Mouse (Mus musculus): ENCODE measurements at regions not wholly inside any gene's neighbourhood (a gene's known extent, or its start where the extent isn't known, plus 50 kb on each side); places are given as distances from the start of the nearest gene placed in this dataset.
"Not testable (repeated sequence)": the region's sequence is repeated elsewhere in the genome, so short reads cannot be mapped to it uniquely, and the experiment has no call there.

- DNase-seq (ENCODE audit: low read depth, low spot score) (no peak), ATAC-seq (no peak)
- TF ChIP-seq CTCF (IDR thresholded peaks at IDR 0.05): no peak
- ChIA-PET POLR2A (no interaction called here), CTCF (no interaction called here)
- no peaks in the 10 kb centered on the region for H3K27me3 ChIP-seq
- in situ Hi-C loops (cut with MboI; ENCODE audit: low pct_unique_long_range_greater_than_20kb): no loop called here
These were observed 67.7 kb downstream of the Alg10b start for GRCm38 (mm10) chr15:90291848-90292247.

- in situ Hi-C loops (cut with MboI; ENCODE audit: low pct_unique_long_range_greater_than_20kb): no loop called here
- ChIA-PET POLR2A (no interaction called here), CTCF (interaction anchor here (1.0 kb wide), 1 partner anchor 12 kb away, joined by 3 read pairs; no protein-coding TSS in a partner anchor)
- TF ChIP-seq CTCF (IDR thresholded peaks at IDR 0.05): no peak
- ATAC-seq (no peak), DNase-seq (ENCODE audit: low read depth, low spot score) (no peak)
- no peaks in the 10 kb centered on the region for H3K27me3 ChIP-seq
These were observed 70.3 kb downstream of the Alg10b start for GRCm38 (mm10) chr15:90294353-90294922.

GRCm38 (mm10) chr15:90298566-90298965, 74.5 kb downstream of the Alg10b start:
- no peak for TF ChIP-seq CTCF (IDR thresholded peaks at IDR 0.05)
- POLR2A ChIA-PET: no interaction called here
- H3K27me3 ChIP-seq: no peaks in the 10 kb centered on the region
- CTCF ChIA-PET: no interaction called here
- in situ Hi-C loops (cut with MboI; ENCODE audit: low pct_unique_long_range_greater_than_20kb): no loop called here
- ATAC-seq (no peak), DNase-seq (ENCODE audit: low read depth, low spot score) (no peak)

- ChIA-PET CTCF (no interaction called here), POLR2A (no interaction called here)
- in situ Hi-C loops (cut with MboI; ENCODE audit: low pct_unique_long_range_greater_than_20kb): no loop called here
- no peak for TF ChIP-seq CTCF (IDR thresholded peaks at IDR 0.05)
- no peak for DNase-seq (ENCODE audit: low read depth, low spot score)
- no peaks in the 10 kb centered on the region for H3K27me3 ChIP-seq
- ATAC-seq: no peak
These were observed 79.3 kb downstream of the Alg10b start for GRCm38 (mm10) chr15:90303393-90303792.

- in situ Hi-C loops (cut with MboI; ENCODE audit: low pct_unique_long_range_greater_than_20kb): no loop called here
- no peak for DNase-seq (ENCODE audit: low read depth, low spot score)
- no peaks in the 10 kb centered on the region for H3K27me3 ChIP-seq
- POLR2A ChIA-PET: no interaction called here
- TF ChIP-seq CTCF (IDR thresholded peaks at IDR 0.05): no peak
- CTCF ChIA-PET: no interaction called here
- no peak for ATAC-seq
These were observed 80.9 kb downstream of the Alg10b start for GRCm38 (mm10) chr15:90305051-90305450.

- no peak for TF ChIP-seq CTCF (IDR thresholded peaks at IDR 0.05)
- ChIA-PET POLR2A (no interaction called here), CTCF (interaction anchor here (0.9 to 1.1 kb wide), 2 partner anchors 13 to 26 kb away, joined by 3 read pairs; no protein-coding TSS in a partner anchor)
- DNase-seq (ENCODE audit: low read depth, low spot score) (no peak), ATAC-seq (no peak)
- H3K27me3 ChIP-seq: no peaks in the 10 kb centered on the region
- in situ Hi-C loops (cut with MboI; ENCODE audit: low pct_unique_long_range_greater_than_20kb): no loop called here
These were observed 82.8 kb downstream of the Alg10b start for GRCm38 (mm10) chr15:90306866-90307265.

GRCm38 (mm10) chr15:90308433-90308832, 84.3 kb downstream of the Alg10b start:
- POLR2A ChIA-PET; H3K27me3 ChIP-seq; DNase-seq (ENCODE audit: low read depth, low spot score); in situ Hi-C loops (cut with MboI; ENCODE audit: low pct_unique_long_range_greater_than_20kb); ATAC-seq: not testable (repeated sequence)
- CTCF ChIA-PET: interaction anchor here (0.9 kb wide), 1 partner anchor 37 kb away, joined by 3 read pairs; no protein-coding TSS in a partner anchor

- no peaks in the 10 kb centered on the region for H3K27me3 ChIP-seq
- CTCF ChIA-PET: no interaction called here
- TF ChIP-seq CTCF (IDR thresholded peaks at IDR 0.05): no peak
- POLR2A ChIA-PET: no interaction called here
- DNase-seq (ENCODE audit: low read depth, low spot score): no peak
- in situ Hi-C loops (cut with MboI; ENCODE audit: low pct_unique_long_range_greater_than_20kb): no loop called here
- ATAC-seq: no peak
These were observed 84.8 kb downstream of the Alg10b start for GRCm38 (mm10) chr15:90308869-90309268.

- DNase-seq (ENCODE audit: low read depth, low spot score) (no peak), ATAC-seq (no peak)
- no peaks in the 10 kb centered on the region for H3K27me3 ChIP-seq
- in situ Hi-C loops (cut with MboI; ENCODE audit: low pct_unique_long_range_greater_than_20kb): no loop called here
- POLR2A ChIA-PET: no interaction called here
- CTCF ChIA-PET: no interaction called here
- no peak for TF ChIP-seq CTCF (IDR thresholded peaks at IDR 0.05)
These were observed 85.6 kb downstream of the Alg10b start for GRCm38 (mm10) chr15:90309664-90310063.

- DNase-seq (ENCODE audit: low read depth, low spot score) (peak; percentile 55), ATAC-seq (peak; percentile 44)
- no peak for TF ChIP-seq CTCF (IDR thresholded peaks at IDR 0.05)
- in situ Hi-C loops (cut with MboI; ENCODE audit: low pct_unique_long_range_greater_than_20kb): no loop called here
- POLR2A ChIA-PET: no interaction called here
- H3K27me3 ChIP-seq: no peaks in the 10 kb centered on the region
- CTCF ChIA-PET: interaction anchor here (3.4 kb wide), 1 partner anchor 12 kb away, joined by 16 read pairs; no protein-coding TSS in a partner anchor
These were observed 97.7 kb downstream of the Alg10b start for GRCm38 (mm10) chr15:90321774-90322173.

- in situ Hi-C loops (cut with MboI; ENCODE audit: low pct_unique_long_range_greater_than_20kb): no loop called here
- CTCF ChIA-PET: interaction anchor here (1.1 to 3.5 kb wide), 5 partner anchors 9 to 27 kb away, joined by 3 to 16 read pairs (median 4); no protein-coding TSS in a partner anchor
- no peak for TF ChIP-seq CTCF (IDR thresholded peaks at IDR 0.05)
- H3K27me3 ChIP-seq: no peaks in the 10 kb centered on the region
- ATAC-seq (no peak), DNase-seq (ENCODE audit: low read depth, low spot score) (no peak)
- POLR2A ChIA-PET: interaction anchor here (0.6 to 1.0 kb wide), 2 partner anchors 13 to 227 kb away, joined by 3 to 4 read pairs; no protein-coding TSS in a partner anchor
These were observed 109.2 kb downstream of the Alg10b start for GRCm38 (mm10) chr15:90333275-90333674.

- ATAC-seq: no peak
These were observed 109.7 kb downstream of the Alg10b start for GRCm38 (mm10) chr15:90333766-90334165.

More at GRCm38 (mm10) chr15:90333766-90334165, 109.7 kb downstream of the Alg10b start:
- no peak for TF ChIP-seq CTCF (IDR thresholded peaks at IDR 0.05)
- in situ Hi-C loops (cut with MboI; ENCODE audit: low pct_unique_long_range_greater_than_20kb): no loop called here
- POLR2A ChIA-PET: interaction anchor here (0.6 to 1.0 kb wide), 2 partner anchors 13 to 227 kb away, joined by 3 to 4 read pairs; no protein-coding TSS in a partner anchor
- H3K27me3 ChIP-seq: no peaks in the 10 kb centered on the region
- DNase-seq (ENCODE audit: low read depth, low spot score): no peak
- CTCF ChIA-PET: interaction anchor here (1.1 to 3.5 kb wide), 4 partner anchors 9 to 17 kb away, joined by 3 to 16 read pairs (median 9); no protein-coding TSS in a partner anchor
